Mouse (Mus musculus): Measurements from ENCODE around the gene Sfswap.
"Not testable (repeated sequence)": the region's sequence is repeated elsewhere in the genome, so short reads cannot be mapped to it uniquely, and the experiment has no call there.

Gene Sfswap

DNA sequence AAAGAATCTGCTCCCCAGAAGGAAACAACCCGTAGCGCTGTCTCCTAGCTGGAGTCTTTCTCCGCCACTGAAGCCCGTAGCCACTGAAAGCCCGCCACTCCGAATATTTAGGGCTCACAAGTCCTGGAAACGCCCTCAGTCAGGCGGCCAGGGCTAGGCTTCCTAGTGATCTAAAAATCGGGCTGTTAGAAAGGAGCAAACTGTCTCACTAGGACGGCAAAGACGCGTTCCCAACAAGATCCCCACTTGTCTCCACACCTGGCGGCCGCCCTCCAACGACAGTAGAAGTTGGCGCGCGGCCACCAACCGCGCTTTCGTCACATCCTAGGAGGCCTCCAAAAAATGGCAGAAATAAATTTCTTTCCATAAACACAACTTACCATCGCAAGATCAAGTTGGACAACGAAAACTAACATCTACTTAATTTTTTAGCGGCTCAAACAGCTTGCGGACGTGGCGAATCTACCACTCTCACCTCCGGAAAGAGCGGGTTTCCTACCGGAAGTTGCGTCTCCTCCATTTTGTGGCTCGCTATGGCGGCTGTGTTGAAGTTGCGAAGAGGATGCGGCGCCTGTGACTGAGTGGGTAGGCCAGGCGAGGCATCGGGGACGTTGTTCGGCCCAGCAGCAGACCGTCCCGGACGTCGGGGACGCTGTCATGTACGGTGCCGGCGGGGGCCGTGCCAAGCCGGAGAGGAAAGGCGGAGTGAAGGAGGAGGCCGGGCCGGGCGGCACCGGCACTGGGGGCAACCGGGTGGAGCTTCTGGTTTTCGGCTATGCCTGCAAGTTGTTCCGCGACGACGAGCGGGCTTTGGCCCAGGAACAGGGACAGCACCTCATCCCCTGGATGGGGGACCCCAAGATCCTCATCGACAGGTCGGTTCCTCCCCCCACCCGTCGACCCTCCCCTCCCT, at the start of gene Sfswap:
Gene Sfswap (plus strand): TSS at position 500 of the 913 bp plus-strand sequence.
- peak; percentile 66 for DNase-seq (ENCODE audit: low spot score)

DNA sequence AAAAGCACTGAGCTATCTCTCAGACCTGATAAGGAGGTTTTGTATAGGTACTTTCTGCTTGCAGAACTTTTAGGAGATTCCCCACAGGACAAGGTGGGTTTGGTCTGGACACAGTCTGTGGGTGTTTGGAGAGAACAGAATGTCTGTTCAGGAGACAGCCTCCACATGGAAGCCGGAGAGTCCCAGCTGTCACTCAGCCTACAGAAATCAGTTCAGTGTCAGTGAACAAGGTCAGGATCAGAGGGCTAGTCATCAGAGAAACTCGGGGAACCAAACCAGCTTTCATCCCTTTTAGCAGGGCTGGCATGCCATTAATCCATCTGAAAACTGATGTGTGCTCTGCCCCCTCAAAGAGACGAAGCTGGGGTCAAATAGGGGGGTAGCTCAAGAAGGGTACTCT, 48.5 kb upstream of the Sfswap start:
- no peak for DNase-seq (ENCODE audit: low spot score)

- peak; percentile 61 for DNase-seq (ENCODE audit: low spot score)
These were observed 46.1 kb upstream of the Sfswap start for GRCm38 (mm10) chr5:129454802-129455528.

DNA sequence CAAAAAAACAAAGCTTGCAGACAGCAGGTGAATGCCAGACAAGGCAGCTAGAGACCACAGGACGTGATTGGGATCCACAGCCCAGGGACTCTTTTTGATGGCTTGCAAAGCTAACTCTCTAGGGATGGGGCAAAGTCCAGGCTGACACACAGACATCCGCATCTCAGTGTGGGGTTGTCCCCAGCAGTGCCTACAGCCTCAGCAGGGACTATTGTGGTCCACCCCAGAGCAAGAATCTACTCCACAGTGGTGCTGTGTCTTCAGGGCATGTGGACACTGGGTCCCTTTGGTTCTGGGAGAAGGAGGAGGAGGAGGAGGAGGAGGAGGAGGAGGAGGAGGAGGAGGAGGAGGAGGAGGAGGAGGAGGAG, 45.5 kb upstream of the Sfswap start:
- DNase-seq (ENCODE audit: low spot score) = no peak

DNA sequence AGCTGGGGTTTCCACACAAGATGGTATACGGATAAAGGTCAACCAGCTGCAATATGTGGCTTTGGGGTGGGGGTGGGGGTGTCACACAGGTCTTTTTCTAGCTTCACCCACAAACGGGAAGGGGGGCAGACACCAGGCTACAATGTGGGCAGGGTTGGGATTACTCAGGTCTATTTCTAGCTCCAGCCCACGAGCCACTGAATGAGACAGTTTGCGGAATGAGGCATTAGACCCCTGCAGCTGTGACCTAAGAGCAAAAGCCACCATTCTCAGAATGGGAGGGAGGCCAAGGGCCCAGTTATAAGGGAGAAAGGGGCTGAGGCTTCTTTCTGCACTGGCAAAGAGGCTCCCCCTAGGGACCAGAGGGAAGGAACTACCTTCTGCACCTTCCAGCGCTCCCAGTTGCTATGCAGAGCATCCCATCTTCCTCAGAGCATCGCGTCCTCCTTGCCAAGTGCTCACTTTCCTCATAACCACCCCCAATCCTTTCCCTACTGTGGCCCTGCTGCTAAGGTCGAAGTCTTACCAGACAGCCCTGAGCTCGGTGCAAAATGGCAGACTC, 44.4 kb upstream of the Sfswap start:
- no peak for DNase-seq (ENCODE audit: low spot score)

DNA sequence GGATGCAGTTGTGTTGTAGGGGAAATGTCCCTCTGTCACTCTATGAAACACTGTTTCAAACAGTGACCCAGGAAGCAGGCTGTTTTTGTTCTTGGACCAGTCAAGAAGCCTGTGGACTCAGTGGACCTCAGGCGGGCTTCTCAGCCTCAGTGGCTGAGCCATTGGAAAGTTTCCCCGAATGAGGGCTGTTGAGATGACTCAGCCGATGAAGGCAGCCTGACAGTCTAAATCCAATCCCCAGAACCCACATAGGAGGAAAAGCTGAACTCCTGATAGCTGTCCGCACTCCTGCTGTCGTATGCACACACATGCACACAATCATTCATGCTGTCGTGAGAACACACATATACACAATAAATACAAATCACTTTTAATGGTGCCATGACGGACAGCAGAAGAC, 42.9 kb upstream of the Sfswap start:
- DNase-seq (ENCODE audit: low spot score) = no peak

GRCm38 (mm10) chr5:129458541-129458940, 42.5 kb upstream of the Sfswap start:
- DNase-seq (ENCODE audit: low spot score) = no peak

- no peak for DNase-seq (ENCODE audit: low spot score)
These were observed 40.1 kb upstream of the Sfswap start for GRCm38 (mm10) chr5:129460798-129461476.

- DNase-seq (ENCODE audit: low spot score) = not testable (repeated sequence)
These were observed 37.4 kb upstream of the Sfswap start for GRCm38 (mm10) chr5:129463648-129464047.

DNA sequence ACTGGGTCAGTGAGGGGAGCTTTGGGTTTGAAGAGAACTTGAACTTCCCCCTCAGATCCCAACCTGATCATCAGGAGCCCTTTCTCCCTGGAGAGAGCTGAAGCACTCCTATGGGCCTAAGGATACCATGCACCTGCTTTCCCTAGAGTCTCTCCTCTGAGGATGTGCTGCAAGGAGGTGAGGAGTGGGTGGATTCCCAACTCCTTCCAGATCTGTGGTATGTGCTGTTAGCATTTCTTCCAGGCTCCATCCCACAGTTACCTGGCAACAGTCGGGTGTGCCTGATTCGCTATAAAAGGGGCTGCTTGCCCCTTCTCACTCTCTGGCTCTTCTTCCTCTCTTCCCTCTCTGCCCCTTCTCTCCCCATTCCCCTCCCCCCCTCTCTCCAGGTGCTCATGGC, 35.2 kb upstream of the Sfswap start:
- DNase-seq (ENCODE audit: low spot score) = peak; percentile 30

DNA sequence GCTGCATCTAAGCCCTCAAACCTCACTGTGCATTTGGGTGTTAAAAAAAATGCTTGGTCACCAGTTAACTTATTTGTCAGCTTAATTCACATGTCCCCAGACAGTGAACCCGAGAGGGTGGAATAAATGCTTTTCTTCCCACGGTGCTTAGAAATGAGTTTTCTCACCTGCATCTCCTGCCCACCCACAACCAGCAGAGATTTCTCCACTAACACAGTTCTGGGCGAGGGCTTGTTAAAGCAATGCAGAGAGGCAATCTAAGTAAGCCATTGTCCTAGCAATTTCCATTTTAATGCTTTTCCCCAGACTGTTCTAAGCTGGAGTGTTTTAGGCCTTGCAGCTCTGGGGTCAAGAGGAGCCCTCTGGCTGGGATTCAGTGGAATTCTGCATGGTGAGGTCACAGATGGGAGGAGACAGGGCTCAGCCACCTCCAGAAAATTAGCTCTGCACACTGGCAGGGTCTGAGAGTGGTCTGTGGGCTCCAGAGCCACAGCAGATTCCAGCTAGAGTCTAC, 25.4 kb upstream of the Sfswap start:
- DNase-seq (ENCODE audit: low spot score) = no peak

DNA sequence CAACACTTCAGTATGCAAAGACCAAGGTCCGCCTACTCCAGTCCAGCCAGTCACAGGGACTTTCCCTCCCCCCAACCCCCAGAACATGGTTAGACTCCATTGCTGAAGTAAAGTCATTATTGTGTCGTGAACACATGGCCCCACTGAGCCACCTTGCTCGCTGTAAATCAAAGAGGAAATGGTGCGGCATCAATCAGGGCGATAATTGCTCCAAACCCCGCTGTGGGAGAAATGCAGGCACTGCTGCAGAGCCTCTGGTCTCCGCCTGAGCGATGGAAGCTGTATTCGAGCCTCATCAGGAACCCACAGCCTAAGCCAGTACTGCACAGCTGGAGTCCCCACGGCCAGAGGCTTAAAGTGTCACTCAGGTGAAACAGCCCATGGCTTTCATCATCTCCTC, 11.1 kb upstream of the Sfswap start:
- no peak for DNase-seq (ENCODE audit: low spot score)

- no peak for DNase-seq (ENCODE audit: low spot score)
These were observed 650 bp downstream of the Sfswap start for GRCm38 (mm10) chr5:129501671-129502070.

- DNase-seq (ENCODE audit: low spot score) = no peak
These were observed 5.9 kb downstream of the Sfswap start for GRCm38 (mm10) chr5:129506886-129507285.

DNA sequence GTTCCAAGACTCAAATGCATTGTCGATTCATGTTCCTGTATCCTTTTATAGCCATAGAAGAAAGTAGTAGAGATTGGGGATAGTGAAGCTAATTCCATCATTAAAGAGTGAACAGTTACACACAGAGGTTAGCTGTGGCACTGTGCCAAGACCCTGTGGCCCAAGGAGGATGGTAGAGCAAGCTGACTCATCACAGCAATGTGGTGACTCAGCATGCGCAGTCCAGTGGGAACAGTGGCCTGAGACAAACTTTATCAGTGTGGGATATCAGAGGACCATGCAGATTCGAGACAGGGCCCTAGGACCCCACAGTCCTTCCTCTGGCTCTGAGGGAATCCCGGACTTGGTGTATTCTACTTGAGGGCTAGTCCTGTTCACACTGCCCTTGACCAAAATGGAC, 17.2 kb downstream of the Sfswap start:
- no peak for DNase-seq (ENCODE audit: low spot score)

DNA sequence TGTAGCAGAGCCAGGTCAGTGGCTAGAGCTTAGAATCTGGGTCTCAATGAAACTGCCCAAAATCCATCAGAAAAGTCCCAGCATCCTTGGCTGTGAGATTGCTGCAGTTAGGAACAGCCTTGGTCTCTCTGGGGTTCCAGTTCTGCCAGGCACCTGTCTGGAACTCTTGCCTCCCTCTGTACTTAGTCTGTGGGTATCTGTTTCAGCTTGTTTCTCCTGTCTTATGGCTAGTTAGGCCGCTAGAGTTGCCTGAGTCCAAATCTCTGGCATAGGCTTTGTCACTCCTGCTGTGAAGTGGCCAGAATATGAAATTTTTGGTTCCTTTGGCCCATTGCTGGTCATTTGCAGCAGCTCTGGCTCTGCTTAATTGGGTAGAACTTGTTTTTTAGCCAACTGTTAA, 17.8 kb downstream of the Sfswap start:
- no peak for DNase-seq (ENCODE audit: low spot score)

GRCm38 (mm10) chr5:129519591-129519990, 18.6 kb downstream of the Sfswap start:
- DNase-seq (ENCODE audit: low spot score) = no peak

DNA sequence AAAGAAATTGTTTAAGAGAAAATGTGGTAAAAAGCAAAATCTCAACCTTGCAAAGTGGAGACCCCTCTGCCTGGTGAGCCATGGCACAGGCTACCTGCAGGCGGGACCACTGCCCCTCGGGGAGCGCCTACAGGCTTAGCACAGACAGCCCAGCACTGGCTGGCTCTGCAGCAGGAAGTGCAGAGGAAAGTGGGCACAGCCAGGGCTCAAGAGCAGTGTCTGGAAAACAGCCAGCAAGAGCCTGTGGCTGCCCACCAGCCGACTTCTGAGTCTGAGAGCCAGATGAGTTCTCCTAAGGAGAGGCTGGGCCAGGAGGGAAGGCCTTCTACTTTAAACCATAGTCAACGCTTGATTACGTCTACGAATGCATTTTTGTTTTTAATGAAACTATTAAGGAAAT, 20.5 kb downstream of the Sfswap start:
- DNase-seq (ENCODE audit: low spot score) = no peak

DNA sequence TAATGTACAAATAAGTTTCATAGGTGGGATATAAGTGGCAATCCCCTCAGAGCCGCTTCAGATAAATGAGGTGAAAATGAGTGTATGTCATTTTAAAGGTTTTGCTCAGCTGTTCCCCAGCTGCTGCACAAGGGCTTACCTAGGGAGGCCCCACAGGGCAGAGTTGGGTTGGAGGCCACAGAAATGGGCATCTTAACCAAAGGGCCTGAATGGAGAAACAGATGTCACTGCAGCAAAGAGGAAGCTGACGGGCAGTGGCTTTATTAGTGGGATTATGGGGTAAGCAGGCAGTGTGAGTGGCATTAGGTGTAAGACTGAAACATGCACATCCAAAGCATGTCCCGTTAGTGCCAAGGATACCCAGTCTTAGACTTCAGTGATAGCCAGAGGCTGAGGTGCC, 20.9 kb downstream of the Sfswap start:
- DNase-seq (ENCODE audit: low spot score) = no peak

DNA sequence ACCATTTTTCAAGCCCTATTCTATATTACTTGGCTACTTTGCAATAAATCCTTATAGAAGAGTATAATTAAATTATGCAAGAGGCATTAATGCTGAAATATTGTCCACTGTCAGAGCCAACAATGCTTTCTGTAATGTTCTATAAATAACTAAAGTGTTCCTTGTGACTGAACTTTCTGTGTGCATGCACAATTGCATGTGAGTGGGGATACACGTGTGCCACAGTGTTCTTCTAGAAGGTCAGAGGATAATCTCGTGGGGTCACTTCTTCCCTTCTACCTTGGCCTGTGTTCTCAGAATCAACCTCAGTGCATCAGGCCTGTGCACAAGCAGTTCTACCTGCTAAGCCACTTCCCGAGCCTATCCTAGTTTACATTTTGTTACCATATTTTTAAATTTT, 22.1 kb downstream of the Sfswap start:
- no peak for DNase-seq (ENCODE audit: low spot score)

DNA sequence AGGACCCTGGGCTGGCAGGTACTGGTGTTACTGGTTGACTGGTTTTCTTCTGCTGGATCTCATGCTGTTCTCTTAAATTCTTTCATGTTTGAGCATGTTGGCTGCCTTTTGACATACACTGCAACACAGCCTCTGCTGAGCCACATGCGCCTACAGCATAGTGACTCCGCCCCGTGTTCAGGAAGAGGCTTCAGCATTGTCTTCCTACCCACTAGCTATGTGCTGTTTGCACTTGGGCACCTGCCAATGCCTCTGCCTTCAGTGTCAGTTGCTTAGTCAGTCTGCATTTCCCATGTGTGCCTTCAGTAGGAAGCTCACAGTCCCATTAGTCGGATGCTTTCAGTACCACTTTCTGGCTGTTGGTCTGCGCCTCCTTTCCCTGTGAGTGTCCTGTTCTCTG, 23.7 kb downstream of the Sfswap start:
- DNase-seq (ENCODE audit: low spot score) = peak; percentile 24

DNA sequence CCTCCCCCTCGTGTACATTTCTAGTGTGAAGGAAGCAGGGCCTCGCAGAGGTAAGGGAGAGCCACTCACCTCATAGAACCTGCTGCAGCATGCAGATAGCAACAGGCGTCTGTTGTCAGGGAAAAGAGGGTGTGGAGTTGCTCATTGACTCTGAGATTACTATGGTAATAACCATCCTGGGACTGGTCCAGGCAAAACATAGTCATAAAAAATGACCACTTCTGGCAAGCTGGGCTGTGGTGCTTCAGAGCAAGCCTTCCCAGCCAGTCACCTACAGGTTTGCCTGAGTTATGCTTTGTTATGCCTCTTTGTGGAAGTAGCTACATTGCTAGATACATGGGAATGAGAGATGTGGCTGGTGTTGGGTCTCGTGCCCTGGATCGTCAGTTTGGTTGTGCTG, 26.1 kb downstream of the Sfswap start:
- no peak for DNase-seq (ENCODE audit: low spot score)

All from left cerebral cortex, adult 11 months (tissue).